Mouse (Mus musculus) heart, adult 18-20 months (tissue): ENCODE measurements around the gene Tnrc6a. TPM values are rescaled to one million over a fixed set of nuclear protein-coding genes. Genes with fewer than 3 reads are reported as not detected.

Experiments
- DNase-seq, 2 experiments: peaks; one replicate each; pipeline ENCODE4 v3.0.0; 2021 to 2022; ENCODE audit warnings: mixed read lengths in 1 of 2
- total RNA-seq, 2 experiments: library from RNA; stranded (reverse); gene quantifications; 2 replicates each; pipeline ENCODE4 v1.2.3; 2021

Tnrc6a gene
- total RNA-seq, 2 experiments from 2014 or later = 25.0 to 32.3 TPM

DNA sequence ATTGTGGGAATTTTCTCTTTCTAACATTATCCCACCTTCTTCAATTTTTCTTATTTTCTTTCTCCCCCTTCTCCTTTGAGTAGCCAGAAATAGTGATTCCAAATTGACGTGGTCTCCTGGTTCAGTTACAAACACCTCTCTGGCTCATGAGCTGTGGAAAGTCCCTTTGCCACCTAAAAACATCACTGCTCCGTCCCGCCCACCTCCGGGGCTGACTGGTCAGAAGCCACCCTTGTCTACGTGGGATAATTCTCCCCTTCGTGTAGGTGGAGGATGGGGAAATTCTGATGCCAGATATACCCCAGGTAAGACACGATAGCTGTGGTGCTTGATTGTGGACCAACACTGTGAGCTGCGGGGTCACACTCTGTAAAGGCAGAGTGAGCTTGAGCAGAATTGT is 66.1 kb downstream of the Tnrc6a start:
- DNase-seq = no peak

GRCm38 (mm10) chr7:123191731-123192130 is 68.0 kb downstream of the Tnrc6a start:
- DNase-seq = no peak

- DNase-seq = no peak
These were observed 69.5 kb downstream of the Tnrc6a start for GRCm38 (mm10) chr7:123193201-123193600.

GRCm38 (mm10) chr7:123194696-123195095 is 71.0 kb downstream of the Tnrc6a start:
- no peak for DNase-seq

- no peak for DNase-seq
These were observed 72.7 kb downstream of the Tnrc6a start for GRCm38 (mm10) chr7:123196432-123196831.

DNA sequence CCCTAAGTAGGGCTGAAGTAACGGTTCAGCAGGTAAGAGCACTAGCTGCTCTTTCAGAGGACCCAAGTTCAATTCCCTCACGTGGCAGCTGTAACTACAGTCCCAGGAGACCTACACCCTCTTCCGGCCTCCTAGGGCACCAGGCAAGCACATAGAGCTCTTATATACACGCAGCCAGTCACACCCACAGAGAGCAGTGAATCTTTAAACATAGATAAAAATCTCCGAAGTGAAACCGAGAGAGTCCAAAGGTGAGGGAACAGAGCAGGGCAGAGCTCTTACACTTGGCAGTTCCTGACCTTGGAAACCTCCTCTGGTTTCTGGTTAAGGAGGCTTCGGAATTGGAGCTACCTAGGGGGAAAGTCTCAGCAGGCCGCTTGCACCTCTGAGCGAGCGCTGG is 75.0 kb downstream of the Tnrc6a start:
- no peak for DNase-seq

DNA sequence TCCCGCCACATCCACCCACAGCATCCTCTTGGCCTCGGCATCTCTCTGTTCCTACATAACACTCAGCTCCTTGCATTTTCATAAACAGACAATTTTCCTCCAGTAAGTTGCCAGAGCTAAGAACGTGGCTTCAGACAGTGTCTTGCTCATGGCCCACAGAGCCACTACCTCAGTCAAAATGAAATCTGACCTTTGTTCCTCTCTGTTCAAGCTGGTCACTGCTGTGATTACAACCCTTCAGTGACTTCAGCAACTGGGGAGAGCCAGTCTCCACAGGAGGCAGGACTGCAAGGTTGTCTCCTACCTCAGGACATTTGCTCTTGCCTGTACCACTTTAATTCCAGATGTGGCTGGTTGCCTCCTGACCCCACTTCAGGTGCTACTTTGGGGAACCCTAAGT is 75.5 kb downstream of the Tnrc6a start:
- DNase-seq = no peak

- DNase-seq = no peak
These were observed 76.0 kb downstream of the Tnrc6a start for GRCm38 (mm10) chr7:123199656-123200206.

DNA sequence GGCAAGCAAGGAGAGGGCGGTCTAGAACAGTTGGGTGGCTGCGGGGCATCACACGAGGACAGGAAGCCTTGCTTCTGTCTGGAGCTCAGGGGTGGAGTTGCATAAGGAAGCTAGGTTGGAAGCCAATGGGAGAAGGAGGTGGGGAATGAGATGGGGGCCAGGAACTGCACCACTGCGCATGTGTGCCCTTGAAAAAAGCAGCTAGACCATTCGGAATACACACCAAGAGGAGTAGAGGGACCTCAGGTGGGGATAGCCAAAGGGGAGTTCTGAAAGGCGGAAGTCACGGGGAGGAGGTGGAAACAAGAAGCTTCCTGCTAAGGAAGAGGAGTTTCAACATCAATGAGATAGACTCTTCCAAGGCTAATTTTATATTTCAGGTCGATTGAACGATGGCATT is 77.0 kb downstream of the Tnrc6a start:
- no peak for DNase-seq

GRCm38 (mm10) chr7:123205261-123205660 is 81.6 kb downstream of the Tnrc6a start:
- peak; percentile 25 to 74 for DNase-seq

DNA sequence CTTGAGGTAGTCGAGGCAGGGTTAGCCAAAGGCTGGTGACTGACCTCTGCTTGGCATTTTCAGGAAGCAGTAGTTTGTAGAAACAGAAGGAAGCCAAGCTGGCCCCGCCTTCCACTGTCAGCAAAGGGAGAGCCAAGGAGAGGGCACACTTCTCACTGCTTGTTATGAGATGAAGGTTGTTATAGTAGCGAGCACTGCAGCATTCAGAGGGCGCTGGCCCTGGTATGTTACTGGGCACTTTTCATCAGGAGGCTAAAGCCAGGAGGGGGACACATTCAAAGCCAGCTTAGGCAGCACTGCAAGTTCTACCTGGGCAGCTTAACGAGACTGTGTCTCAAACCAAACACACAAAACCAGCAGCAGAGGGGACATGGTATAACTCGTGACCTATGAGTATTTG is 83.9 kb downstream of the Tnrc6a start:
- DNase-seq = no peak

DNA sequence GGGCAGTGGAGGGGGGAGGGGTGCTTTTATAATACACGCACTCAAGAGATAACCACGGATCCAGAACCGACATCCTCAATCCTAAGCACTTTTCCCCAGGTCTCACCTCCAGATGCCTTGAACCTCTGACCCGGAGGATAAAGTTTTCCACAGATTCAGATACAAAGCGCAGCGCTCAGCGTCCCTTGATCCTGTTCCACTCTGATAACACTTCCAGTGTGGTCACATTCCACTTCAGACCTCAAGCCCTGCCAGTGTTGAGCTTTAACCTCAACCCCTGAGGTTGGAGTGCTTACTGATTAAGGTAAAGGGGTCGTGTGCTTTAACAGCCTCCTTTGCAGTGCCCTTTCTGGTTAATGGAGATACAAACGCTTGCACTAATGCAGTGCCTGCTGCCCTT is 86.2 kb downstream of the Tnrc6a start:
- no peak for DNase-seq

- no peak for DNase-seq
These were observed 87.8 kb downstream of the Tnrc6a start for GRCm38 (mm10) chr7:123211461-123211860.

- no peak for DNase-seq
These were observed 88.6 kb downstream of the Tnrc6a start for GRCm38 (mm10) chr7:123212316-123212715.

- DNase-seq = peak; percentile 10 to 30
These were observed 90.8 kb downstream of the Tnrc6a start, which contains the start of gene Slc5a11 for GRCm38 (mm10) chr7:123214365-123215075. Slc5a11 (plus strand) TSS chr7:123214780.

DNA sequence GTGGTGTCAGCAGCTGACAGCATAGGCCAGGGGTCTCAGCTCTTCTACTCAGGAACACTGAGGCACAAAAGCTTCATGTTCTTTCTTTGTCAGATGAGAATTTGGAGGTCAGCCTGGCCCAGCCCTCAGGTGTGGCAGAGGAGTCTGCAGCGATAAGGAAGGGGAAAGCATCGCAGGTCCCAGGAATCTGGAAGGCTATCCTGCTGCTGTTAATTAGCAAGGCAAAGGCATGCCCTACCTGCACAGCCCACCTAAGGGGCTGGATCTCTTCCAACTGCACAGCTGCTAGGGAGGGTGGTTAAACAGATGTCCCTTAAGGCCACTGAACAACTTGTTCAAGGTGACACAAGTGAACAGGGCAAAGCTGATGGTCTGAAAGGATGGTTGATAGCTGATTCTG is 91.5 kb downstream of the Tnrc6a start:
- no peak for DNase-seq

GRCm38 (mm10) chr7:123217448-123218354 is 94.0 kb downstream of the Tnrc6a start:
- DNase-seq = no peak

DNA sequence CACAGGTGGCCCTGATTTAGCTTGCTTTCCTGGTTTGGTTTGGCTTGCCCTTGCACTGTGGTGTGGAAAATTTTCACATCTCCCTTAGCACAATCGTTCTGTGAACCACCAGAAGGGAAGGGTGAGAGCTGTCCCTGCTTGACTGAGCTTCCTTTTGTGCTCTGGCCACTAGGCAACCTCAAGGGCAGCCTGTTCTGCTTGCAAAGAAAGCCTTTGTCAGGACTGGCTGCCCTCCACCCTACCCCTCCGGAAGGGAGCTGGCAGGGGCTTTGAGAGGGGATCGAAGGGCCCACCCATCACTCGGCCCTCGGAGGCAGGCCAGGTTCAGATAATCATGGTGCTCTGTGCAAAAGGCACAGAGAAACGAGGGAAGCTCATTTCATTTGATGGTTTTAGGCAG is 94.9 kb downstream of the Tnrc6a start:
- DNase-seq = no peak

- no peak for DNase-seq
These were observed 96.3 kb downstream of the Tnrc6a start for GRCm38 (mm10) chr7:123219781-123220632.

- no peak for DNase-seq
These were observed 96.9 kb downstream of the Tnrc6a start for GRCm38 (mm10) chr7:123220633-123220942.

DNA sequence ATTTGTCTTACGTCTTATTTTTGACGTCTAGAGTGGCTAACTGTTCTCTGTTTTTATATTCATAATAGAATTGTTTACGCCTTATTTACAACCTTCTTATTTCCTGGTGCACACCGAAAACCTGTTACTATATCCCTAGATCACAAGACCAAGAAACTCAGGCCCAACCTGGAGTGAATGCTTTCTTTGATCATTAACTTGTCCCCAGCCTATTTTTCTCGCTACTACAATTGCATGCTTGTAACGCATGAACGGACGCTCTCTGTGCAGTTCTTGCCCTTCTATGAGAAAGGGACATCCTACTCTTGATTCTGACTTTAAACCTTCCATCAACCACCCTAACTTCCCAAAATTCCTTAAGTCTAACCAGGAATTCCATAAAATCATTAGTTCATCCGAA is 100.4 kb downstream of the Tnrc6a start:
- DNase-seq = no peak

DNA sequence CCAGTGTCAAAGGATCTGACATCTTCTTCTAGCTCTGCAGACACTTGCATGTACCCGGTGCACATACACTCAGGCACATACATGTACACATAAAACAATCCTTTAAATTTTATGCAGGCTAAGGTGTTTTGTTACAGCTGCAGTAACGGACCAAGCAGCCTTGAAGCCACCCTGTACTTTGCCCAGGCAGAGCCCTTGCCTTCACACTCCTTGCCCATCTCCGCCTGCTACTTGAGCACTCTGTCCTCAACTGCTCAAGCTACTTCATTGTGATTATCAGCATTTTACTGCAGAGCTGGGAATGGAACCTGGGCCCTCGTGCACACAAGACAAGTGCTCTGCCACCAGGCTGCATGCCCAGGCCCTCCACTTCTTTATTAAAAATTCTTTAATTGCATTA is 101.5 kb downstream of the Tnrc6a start:
- DNase-seq = no peak
